Mouse (Mus musculus) lung, postnatal 0 days (tissue): Measurements from ENCODE around the gene Slc35g1. TPM values are rescaled to one million over a fixed set of nuclear protein-coding genes. Genes with fewer than 3 reads are reported as not detected.

Experiments used
- ATAC-seq: fragments of 200-750 bp; cut with Nextera tagmentation; 2 replicates; pipeline ENCODE4 v1.8.0; 2017; ENCODE audit warnings: moderate library complexity
- DNase-seq: peaks from one replicate; pipeline ENCODE4 v3.0.0-alpha.2; 2016; ENCODE audit warnings: low spot score
- H3K27ac ChIP-seq: fragments of 300-500 bp; sonication (generic); 2 replicates; pipeline ENCODE4 v1.5.1; 2014; ENCODE audit warnings: antibody characterized with exemption, mild to moderate bottlenecking, low read length, mixed read lengths
- H3K27me3 ChIP-seq: fragments of 300-500 bp; sonication (generic); replicated peaks from 2 replicates; pipeline ENCODE4 v1.6.1; 2014; ENCODE audit warnings: low read length, mixed read lengths; ENCODE audit not compliant: insufficient read depth
- H3K36me3 ChIP-seq: fragments of 300-500 bp; sonication (generic); 2 replicates; pipeline ENCODE4 v1.6.1; 2014; ENCODE audit warnings: low read length, mixed read lengths; ENCODE audit not compliant: insufficient read depth
- H3K4me1 ChIP-seq: fragments of 300-500 bp; sonication (generic); 2 replicates; pipeline ENCODE4 v1.6.1; 2014; ENCODE audit warnings: antibody characterized with exemption, low read depth, low read length, mixed read lengths; ENCODE audit not compliant: insufficient read depth
- H3K4me2 ChIP-seq: fragments of 300-500 bp; sonication (generic); replicated peaks from 2 replicates; pipeline ENCODE4 v1.6.1; 2014; ENCODE audit warnings: low read depth, mild to moderate bottlenecking, low read length, moderate library complexity, mixed read lengths
- H3K4me3 ChIP-seq: fragments of 300-500 bp; sonication (generic); 2 replicates; pipeline ENCODE4 v1.5.1; 2014; ENCODE audit warnings: low read depth, low read length
- H3K9ac ChIP-seq: fragments of 300-500 bp; sonication (generic); replicated peaks from 2 replicates; pipeline ENCODE4 v1.6.1; 2014; ENCODE audit warnings: low read depth, mild to moderate bottlenecking
- H3K9me3 ChIP-seq: fragments of 300-500 bp; sonication (generic); 2 replicates; pipeline ENCODE4 v1.6.1; 2016; ENCODE audit warnings: low read length, mixed read lengths
- CTCF ChIP-seq: IDR thresholded peaks from 2 replicates; pipeline ENCODE4 v1.5.1; 2016; ENCODE audit warnings: antibody characterized with exemption, mild to moderate bottlenecking
- EP300 ChIP-seq: IDR thresholded peaks from 2 replicates; pipeline ENCODE4 v1.6.1; 2016; ENCODE audit warnings: antibody characterized with exemption, mild to moderate bottlenecking, control low read depth
- WGBS: fragments of 180-500 bp; shearing (Covaris S2); extraction: QIAGEN DNeasy Blood & Tissue Kit; methylation state at CpG from one replicate; pipeline ENCODE4 v1.1.7; 2014; 5-methylcytosine and 5-hydroxymethylcytosine counted together
- polyA plus RNA-seq: library from polyadenylated mRNA; unstranded; fragments of >200 nt; fragmentation: Nextera tagmentation; extraction: Ambion mirVana; gene quantifications from 2 replicates; pipeline ENCODE4 v1.2.1, GENCODE M21; 2015

Gene Slc35g1
- 2.3 and 3.2 TPM in 2 replicates for polyA plus RNA-seq

DNA sequence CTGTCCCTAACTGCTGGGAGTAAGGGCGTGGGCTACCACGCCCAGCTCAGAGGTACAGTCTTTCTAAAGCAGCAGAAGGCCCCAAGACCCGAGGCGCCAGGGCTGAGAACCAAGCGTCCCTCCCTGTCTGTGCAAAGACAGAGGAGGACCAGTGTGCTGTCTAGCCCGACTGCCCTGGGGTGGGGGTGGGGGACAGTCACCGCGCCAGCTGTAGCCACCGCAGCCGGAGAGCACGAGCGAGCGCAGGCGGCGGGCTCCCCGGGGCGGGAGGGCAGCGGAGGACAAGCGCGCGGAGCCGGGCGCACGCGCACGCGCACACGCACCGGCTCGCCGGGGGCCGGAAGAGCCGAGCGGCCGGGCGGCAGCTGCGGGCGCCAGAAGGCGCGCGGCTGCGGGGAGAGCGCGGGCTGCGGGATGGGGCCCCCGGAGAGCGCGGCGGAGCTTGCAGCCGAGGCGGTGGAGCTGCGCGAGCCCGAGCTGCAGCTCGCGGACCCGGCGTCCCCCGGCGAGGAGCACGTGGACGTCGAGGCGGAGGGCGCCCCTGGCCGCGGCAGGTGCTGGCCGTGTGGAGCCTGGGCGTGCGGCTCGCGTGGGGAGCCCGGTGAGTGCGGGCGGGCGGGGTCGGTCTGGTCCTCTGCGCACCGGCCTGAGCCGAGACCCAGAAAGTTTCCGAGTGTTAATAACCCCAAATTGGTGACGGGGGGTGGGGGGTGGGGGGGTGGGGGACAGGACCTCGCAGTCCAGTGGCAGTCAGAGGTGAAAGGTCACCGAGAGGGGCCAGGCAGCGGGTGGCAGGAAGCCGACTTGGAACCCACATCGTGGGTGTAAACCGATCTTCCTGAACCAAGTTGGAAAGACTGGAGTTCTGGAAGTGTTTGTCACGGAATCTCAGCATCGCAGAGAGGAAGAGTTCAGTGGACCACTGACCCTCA, at the start of gene Slc35g1:
Slc35g1 (plus strand) TSS at position 280 of the 932 bp plus-strand sequence.
- DNase-seq (peak; percentile 65), ATAC-seq (peak; percentile 88)
- H3K4me3 ChIP-seq = peak within 1 kb of the TSS; percentile 62
- H3K9ac ChIP-seq = no peak within 1 kb of the TSS
- TF ChIP-seq CTCF (no peak), EP300 (no peak)
- H3K27ac ChIP-seq = no peak within 1 kb of the TSS
- 0 out of 2 replicates have a peak, but pooled peaks cover 3% of the 10 kb centered on the region for H3K4me1 ChIP-seq
- H3K9me3 ChIP-seq = no peaks in the 10 kb centered on the region
- H3K27me3 ChIP-seq = no peaks in the 10 kb centered on the region
- H3K4me2 ChIP-seq = peak within 1 kb of the TSS; percentile 94
- no peaks in the 10 kb centered on the region for H3K36me3 ChIP-seq
- 1% methylated on average over 75 of the region's 90 CpGs for WGBS

DNA sequence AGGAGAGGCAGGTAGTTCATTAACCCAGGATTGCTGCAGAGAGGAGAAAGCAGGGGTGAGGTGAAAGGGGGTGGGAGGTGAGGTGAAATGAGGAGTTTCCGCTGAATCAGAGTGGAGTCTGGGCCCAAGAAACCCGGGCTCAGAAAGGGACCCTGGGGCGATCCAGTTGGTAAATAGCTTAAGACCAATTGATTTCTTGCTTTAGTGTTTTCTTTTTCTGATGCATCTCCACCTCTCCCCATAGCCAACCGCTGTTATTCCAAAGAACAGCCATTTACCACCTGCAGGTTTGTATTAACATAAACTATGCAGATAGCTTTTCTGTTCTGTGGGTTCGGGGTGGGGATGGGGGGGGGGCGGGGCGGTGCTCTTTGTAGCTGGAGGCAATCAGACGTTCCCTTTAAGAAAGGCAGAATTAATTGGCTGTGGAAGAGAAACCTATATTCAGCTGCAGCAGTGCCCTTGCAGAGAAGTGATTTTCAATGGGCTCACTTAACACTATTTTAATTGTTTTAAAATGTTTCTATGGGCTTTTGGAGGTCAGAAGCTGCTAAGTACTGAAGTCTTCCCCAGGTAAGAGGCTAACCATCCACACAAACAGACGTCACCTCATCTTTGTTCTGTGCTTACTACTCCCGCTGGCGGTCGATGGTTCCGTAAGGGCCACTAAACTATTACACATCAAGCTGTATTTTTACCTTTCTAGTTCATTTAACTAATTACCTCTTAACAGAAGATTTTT, 47.3 kb upstream of the Slc35g1 start:
- ATAC-seq (no peak), DNase-seq (no peak)
- 40% methylated on average over 13 of the region's 13 CpGs for WGBS
- Histone ChIP-seq H3K36me3 (no peaks in the 10 kb centered on the region), H3K27me3 (no peaks in the 10 kb centered on the region), H3K9me3 (no peaks in the 10 kb centered on the region), H3K4me2 (no peak overlapping the region), H3K9ac (no peak overlapping the region), H3K4me3 (no peak overlapping the region), H3K27ac (no peak overlapping the region), H3K4me1 (no peaks in the 10 kb centered on the region)
- TF ChIP-seq CTCF (no peak), EP300 (no peak)

DNA sequence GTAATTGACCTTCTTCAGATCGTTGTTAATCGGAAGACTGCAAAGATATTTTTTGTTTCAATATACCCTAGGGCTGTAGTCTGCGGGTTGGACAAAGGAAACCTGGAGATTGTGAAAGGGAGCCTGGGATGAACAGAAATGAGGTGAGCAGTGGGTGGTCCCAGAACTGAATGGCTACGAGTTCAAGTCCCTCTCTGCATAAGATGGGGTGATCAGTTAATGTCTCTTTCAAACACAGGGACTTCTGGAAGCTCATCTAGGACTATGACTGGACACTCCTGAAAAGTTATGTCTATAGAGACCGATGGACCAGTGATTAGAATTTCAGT, 46.8 kb upstream of the Slc35g1 start:
- DNase-seq = no peak
- H3K27ac ChIP-seq = no peak overlapping the region
- no peak for ATAC-seq
- no peak overlapping the region for H3K4me3 ChIP-seq
- H3K27me3 ChIP-seq = no peaks in the 10 kb centered on the region
- no peaks in the 10 kb centered on the region for H3K36me3 ChIP-seq
- H3K9ac ChIP-seq = no peak overlapping the region
- TF ChIP-seq EP300 = no peak
- TF ChIP-seq CTCF = no peak
- 87% methylated on average over 5 of the region's 5 CpGs for WGBS
- H3K4me2 ChIP-seq = no peak overlapping the region
- H3K9me3 ChIP-seq = no peaks in the 10 kb centered on the region
- no peaks in the 10 kb centered on the region for H3K4me1 ChIP-seq

DNA sequence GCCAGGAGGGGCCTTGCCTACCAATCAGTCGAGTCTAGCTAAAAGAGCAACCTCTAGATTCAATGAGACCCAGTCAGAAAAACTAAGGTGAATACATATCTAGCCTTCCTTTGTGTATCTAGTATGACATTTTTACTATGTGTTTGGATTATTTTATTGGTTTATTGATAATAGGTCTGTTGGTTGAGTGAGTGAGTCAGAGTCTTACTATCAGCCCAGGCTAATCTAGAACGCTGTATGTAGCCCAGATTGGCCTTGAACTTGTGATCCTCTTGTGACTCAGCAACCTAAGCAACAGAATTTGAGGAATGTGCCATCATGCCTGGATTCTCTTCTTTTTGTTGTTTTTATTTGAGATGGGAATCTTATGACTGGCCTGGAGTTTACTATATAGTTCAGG, 44.6 kb upstream of the Slc35g1 start:
- Histone ChIP-seq H3K4me1 (no peaks in the 10 kb centered on the region), H3K4me2 (no peak overlapping the region), H3K27ac (no peak overlapping the region), H3K27me3 (no peaks in the 10 kb centered on the region), H3K36me3 (no peaks in the 10 kb centered on the region), H3K9me3 (no peaks in the 10 kb centered on the region), H3K9ac (no peak overlapping the region), H3K4me3 (no peak overlapping the region)
- WGBS = 82% methylated on average over 2 of the region's 2 CpGs
- no peak for ATAC-seq
- no peak for DNase-seq
- TF ChIP-seq EP300 = no peak
- TF ChIP-seq CTCF = no peak

DNA sequence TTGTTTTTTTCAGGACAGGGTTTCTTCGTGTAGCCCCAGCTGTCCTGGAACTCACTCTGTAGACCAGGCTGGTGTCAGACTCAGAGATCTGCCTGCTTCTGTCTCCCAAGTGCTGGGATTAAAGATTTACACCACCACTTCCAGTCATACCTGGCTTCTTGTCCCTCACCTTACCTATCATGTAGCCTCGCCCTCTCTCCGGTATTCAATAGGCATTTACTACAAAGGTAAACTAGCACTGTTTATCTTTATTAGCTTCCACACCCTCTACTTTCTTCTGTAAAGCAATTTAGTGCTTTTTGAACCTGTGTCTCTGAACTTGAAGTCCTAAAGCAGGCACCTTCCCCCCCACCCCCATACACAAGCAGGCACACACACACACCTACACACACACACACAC, 44.1 kb upstream of the Slc35g1 start:
- no peak overlapping the region for H3K27ac ChIP-seq
- H3K36me3 ChIP-seq = no peaks in the 10 kb centered on the region
- TF ChIP-seq EP300 (no peak), CTCF (no peak)
- H3K4me2 ChIP-seq = no peak overlapping the region
- no peaks in the 10 kb centered on the region for H3K4me1 ChIP-seq
- ATAC-seq = no peak
- 70% methylated on average over 3 of the region's 3 CpGs for WGBS
- H3K9ac ChIP-seq = no peak overlapping the region
- no peak overlapping the region for H3K4me3 ChIP-seq
- no peaks in the 10 kb centered on the region for H3K27me3 ChIP-seq
- no peaks in the 10 kb centered on the region for H3K9me3 ChIP-seq
- DNase-seq = no peak

DNA sequence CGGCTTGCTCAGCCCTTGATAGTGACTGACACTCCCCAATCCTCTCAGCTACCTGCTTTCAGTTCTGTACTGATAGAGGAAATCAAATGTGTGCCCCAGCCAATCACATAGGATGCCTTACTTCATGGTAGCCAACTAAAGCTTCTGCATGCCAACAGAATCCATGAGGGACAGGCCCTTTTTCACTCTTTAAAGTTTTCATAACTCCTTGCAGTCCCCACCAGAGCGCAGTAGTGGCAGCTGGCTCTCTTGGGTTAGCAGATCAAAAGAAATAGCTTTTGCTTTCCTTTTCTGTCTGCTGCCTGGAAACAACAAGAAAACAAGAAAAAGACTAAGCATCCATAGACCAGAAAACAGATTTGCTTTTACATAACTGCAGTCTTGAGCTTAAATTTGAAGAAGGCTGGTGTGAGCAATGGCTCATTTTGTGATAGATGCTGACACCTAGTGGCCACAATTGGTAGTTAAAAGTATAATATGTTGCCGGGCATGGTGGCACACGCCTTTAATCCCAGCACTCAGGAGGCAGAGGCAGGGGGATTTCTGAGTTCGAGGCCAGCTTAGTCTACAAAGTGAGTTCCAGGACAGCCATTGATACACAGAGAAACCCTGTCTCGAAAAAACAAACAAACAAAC, 43.2 kb upstream of the Slc35g1 start:
- no peak overlapping the region for H3K4me2 ChIP-seq
- H3K27ac ChIP-seq = no peak overlapping the region
- H3K4me1 ChIP-seq = no peaks in the 10 kb centered on the region
- TF ChIP-seq EP300 (no peak), CTCF (peak; percentile 81)
- no peaks in the 10 kb centered on the region for H3K27me3 ChIP-seq
- no peaks in the 10 kb centered on the region for H3K9me3 ChIP-seq
- H3K9ac ChIP-seq = no peak overlapping the region
- DNase-seq (peak; percentile 62), ATAC-seq (no peak)
- 32% methylated on average over 6 of the region's 6 CpGs for WGBS
- H3K36me3 ChIP-seq = no peaks in the 10 kb centered on the region
- H3K4me3 ChIP-seq = no peak overlapping the region
